Mouse (Mus musculus): Measurements from ENCODE around the gene Ptprg.
"Not testable (repeated sequence)": the region's sequence is repeated elsewhere in the genome, so short reads cannot be mapped to it uniquely, and the experiment has no call there.

Ptprg gene

GRCm38 (mm10) chr14:11963791-11964190, 410.5 kb downstream of the Ptprg start:
- DNase-seq (ENCODE audit: low spot score), result no peak

- not testable (repeated sequence) for DNase-seq (ENCODE audit: low spot score)
Observed at GRCm38 (mm10) chr14:11964326-11964725, 411.0 kb downstream of the Ptprg start.

GRCm38 (mm10) chr14:11965878-11966277, 412.5 kb downstream of the Ptprg start:
- no peak for DNase-seq (ENCODE audit: low spot score)

GRCm38 (mm10) chr14:11981764-11982163, 428.4 kb downstream of the Ptprg start:
- no peak for DNase-seq (ENCODE audit: low spot score)

GRCm38 (mm10) chr14:11983031-11983430, 429.7 kb downstream of the Ptprg start:
- DNase-seq (ENCODE audit: low spot score), result no peak

- DNase-seq (ENCODE audit: low spot score), result no peak
Observed at GRCm38 (mm10) chr14:11984086-11984485, 430.8 kb downstream of the Ptprg start.

GRCm38 (mm10) chr14:11988975-11989374, 435.6 kb downstream of the Ptprg start:
- DNase-seq (ENCODE audit: low spot score), result no peak

- no peak for DNase-seq (ENCODE audit: low spot score)
Observed at GRCm38 (mm10) chr14:11991151-11991550, 437.8 kb downstream of the Ptprg start.

- DNase-seq (ENCODE audit: low spot score), result no peak
Observed at GRCm38 (mm10) chr14:11992111-11992510, 438.8 kb downstream of the Ptprg start.

- DNase-seq (ENCODE audit: low spot score), result no peak
Observed at GRCm38 (mm10) chr14:11992534-11992933, 439.2 kb downstream of the Ptprg start.

- DNase-seq (ENCODE audit: low spot score), result no peak
Observed at GRCm38 (mm10) chr14:11997555-11997954, 444.2 kb downstream of the Ptprg start.

- no peak for DNase-seq (ENCODE audit: low spot score)
Observed at GRCm38 (mm10) chr14:11998464-11998863, 445.1 kb downstream of the Ptprg start.

GRCm38 (mm10) chr14:12004061-12004460, 450.7 kb downstream of the Ptprg start:
- no peak for DNase-seq (ENCODE audit: low spot score)

GRCm38 (mm10) chr14:12011766-12012165, 458.4 kb downstream of the Ptprg start:
- DNase-seq (ENCODE audit: low spot score), result no peak

- DNase-seq (ENCODE audit: low spot score), result no peak
Observed at GRCm38 (mm10) chr14:12025812-12026728, 472.7 kb downstream of the Ptprg start.

GRCm38 (mm10) chr14:12027247-12027646, 473.9 kb downstream of the Ptprg start:
- no peak for DNase-seq (ENCODE audit: low spot score)

- DNase-seq (ENCODE audit: low spot score), result no peak
Observed at GRCm38 (mm10) chr14:12029926-12030325, 476.6 kb downstream of the Ptprg start.

GRCm38 (mm10) chr14:12036530-12037283, 483.4 kb downstream of the Ptprg start:
- no peak for DNase-seq (ENCODE audit: low spot score)

GRCm38 (mm10) chr14:12039743-12040142, 486.4 kb downstream of the Ptprg start:
- no peak for DNase-seq (ENCODE audit: low spot score)

- DNase-seq (ENCODE audit: low spot score), result no peak
Observed at GRCm38 (mm10) chr14:12041566-12041965, 488.2 kb downstream of the Ptprg start.

GRCm38 (mm10) chr14:12046226-12046882, 493.0 kb downstream of the Ptprg start:
- no peak for DNase-seq (ENCODE audit: low spot score)

- DNase-seq (ENCODE audit: low spot score), result no peak
Observed at GRCm38 (mm10) chr14:12047637-12048036, 494.3 kb downstream of the Ptprg start.
